Mouse (Mus musculus) liver, embryonic 14.5 days (tissue): ENCODE measurements around the gene Fars2.

Experiments
- CTCF ChIP-seq: IDR thresholded peaks from 2 replicates; pipeline ENCODE4 v1.5.1; 2016; ENCODE audit warnings: antibody characterized with exemption, low read depth, control low read depth
- EP300 ChIP-seq: IDR thresholded peaks from 2 replicates; pipeline ENCODE4 v1.6.1; 2016; ENCODE audit warnings: antibody characterized with exemption, low read depth

GRCm38 (mm10) chr13:36298782-36299031 is 181.5 kb downstream of the Fars2 start:
- no peak for TF ChIP-seq EP300
- no peak for TF ChIP-seq CTCF
